Mouse (Mus musculus) E14TG2a.4 (cell line): Measurements from ENCODE around the gene Rhbdl1.

Source experiments
- H3K27me3 ChIP-seq: 2 replicates; pipeline ENCODE4 v1.6.1; 2014; ENCODE audit warnings: low read length, control low read depth; ENCODE audit not compliant: insufficient read depth
- H3K36me3 ChIP-seq: 2 replicates; pipeline ENCODE4 v1.6.1; 2014; ENCODE audit warnings: low read length, control low read depth; ENCODE audit not compliant: insufficient read depth
- H3K4me1 ChIP-seq: replicated peaks from 2 replicates; pipeline ENCODE4 v1.6.1; 2014; ENCODE audit warnings: low read depth, low read length, control low read depth
- H3K4me3 ChIP-seq: replicated peaks from 2 replicates; pipeline ENCODE4 v1.5.1; 2014; ENCODE audit warnings: mild to moderate bottlenecking, low read length
- H3K9me3 ChIP-seq: 2 replicates; pipeline ENCODE4 v1.6.1; 2014; ENCODE audit warnings: low read length, control low read depth
- CTCF ChIP-seq: conservative IDR thresholded peaks from 2 replicates; pipeline ENCODE4 v1.5.1; 2014; ENCODE audit warnings: low read length
- NANOG ChIP-seq: IDR thresholded peaks from 2 replicates; pipeline ENCODE4 v1.6.1; 2014; ENCODE audit warnings: borderline replicate concordance, low read length, mixed read lengths
- POU5F1 ChIP-seq: IDR thresholded peaks from 2 replicates; pipeline ENCODE4 v1.6.1; 2014; ENCODE audit warnings: low read length, borderline replicate concordance

Gene Rhbdl1

DNA sequence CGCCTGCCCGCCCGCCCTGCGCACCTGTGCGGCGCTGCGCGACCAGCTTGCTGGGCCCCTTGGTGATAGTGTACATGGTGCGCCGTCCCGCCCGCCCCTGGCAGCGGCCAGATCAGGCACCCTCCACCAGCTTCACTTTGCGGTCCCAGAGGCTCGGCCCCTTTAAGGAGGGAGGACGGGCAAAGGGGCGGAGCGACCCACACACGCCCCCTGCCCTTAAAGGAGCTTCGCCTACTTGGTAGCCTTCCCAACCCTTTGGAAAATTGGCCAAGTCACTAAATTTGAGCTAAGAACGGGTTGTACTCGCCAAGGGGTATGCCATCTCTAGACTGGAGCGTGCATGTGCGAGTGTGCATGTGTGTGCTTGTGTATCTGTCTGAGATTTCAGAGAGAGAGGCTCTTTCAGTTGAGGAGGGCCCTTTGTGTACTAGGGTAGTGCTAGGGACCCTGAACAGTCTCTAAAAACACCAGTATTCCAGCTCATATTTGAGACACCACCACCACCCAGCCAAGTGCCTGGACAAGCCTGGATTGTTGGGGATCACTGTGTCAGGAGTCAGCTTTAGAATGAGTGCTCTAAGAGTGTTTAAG lies 31.6 kb upstream of the Rhbdl1 start, which contains the start of gene Mcrip2:
Gene Mcrip2 (minus strand): TSS at position 164 of the 591 bp plus-strand sequence.
- Histone ChIP-seq H3K4me3 (peak within 1 kb of the TSS; percentile 93), H3K36me3 (peaks cover 11% of the 10 kb centered on the region), H3K9me3 (no peaks in the 10 kb centered on the region), H3K27me3 (no peaks in the 10 kb centered on the region), H3K4me1 (peaks cover 54% of the 10 kb centered on the region)
- TF ChIP-seq POU5F1 (no peak), CTCF (no peak), NANOG (no peak)

- Histone ChIP-seq H3K4me3 (peak overlapping the region; percentile 93), H3K27me3 (no peaks in the 10 kb centered on the region), H3K9me3 (no peaks in the 10 kb centered on the region), H3K36me3 (peaks cover 15% of the 10 kb centered on the region), H3K4me1 (peaks cover 48% of the 10 kb centered on the region)
- TF ChIP-seq NANOG = no peak
Measured at GRCm38 (mm10) chr17:25867836-25868600, 30.9 kb upstream of the Rhbdl1 start.

DNA sequence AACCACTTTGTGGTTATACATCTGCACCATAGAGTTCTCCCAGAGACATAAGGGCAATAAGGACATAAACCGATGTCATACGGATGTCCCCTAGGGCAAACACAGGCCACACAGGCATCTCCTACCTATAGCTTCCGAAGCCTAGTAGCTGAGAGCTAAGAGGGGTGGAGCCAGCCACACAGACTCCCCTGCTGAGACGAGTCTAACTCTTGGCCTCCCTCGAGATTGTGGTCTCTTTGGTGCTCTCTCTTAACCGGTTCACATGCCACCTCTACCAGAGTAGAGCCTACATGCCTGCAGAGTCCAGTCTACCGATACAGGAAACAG lies 30.4 kb upstream of the Rhbdl1 start:
- TF ChIP-seq POU5F1 (no peak), NANOG (no peak), CTCF (no peak)
- Histone ChIP-seq H3K27me3 (no peaks in the 10 kb centered on the region), H3K36me3 (peaks cover 15% of the 10 kb centered on the region), H3K4me1 (peaks cover 48% of the 10 kb centered on the region), H3K9me3 (no peaks in the 10 kb centered on the region), H3K4me3 (peak overlapping the region; percentile 93)

GRCm38 (mm10) chr17:25866172-25866571 lies 29.1 kb upstream of the Rhbdl1 start:
- no peaks in the 10 kb centered on the region for H3K27me3 ChIP-seq
- H3K4me1 ChIP-seq = peaks cover 51% of the 10 kb centered on the region
- H3K9me3 ChIP-seq = no peaks in the 10 kb centered on the region
- no peak for TF ChIP-seq NANOG
- no peak for TF ChIP-seq POU5F1
- no peak for TF ChIP-seq CTCF
- H3K36me3 ChIP-seq = peaks cover 15% of the 10 kb centered on the region
- H3K4me3 ChIP-seq = no peak overlapping the region

DNA sequence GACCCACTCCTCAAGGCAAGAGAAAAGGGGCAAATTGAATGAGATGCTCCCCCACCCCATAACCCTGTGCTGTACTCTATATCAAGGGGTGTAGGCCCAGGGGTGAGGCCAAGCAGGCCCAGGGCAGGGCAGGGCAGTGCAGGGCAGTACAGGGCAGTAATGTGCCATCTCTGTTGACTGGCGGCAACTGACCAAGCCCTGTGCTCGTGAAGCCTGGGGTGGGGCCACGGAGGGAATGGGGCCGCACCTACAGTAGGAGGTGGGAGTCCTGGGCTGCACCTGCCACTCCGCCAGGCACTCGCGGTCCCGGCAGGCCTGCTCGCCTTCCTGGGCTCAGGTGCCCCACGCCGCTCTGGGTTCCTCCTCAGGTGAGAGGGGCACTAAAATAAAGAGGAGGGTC lies 28.2 kb upstream of the Rhbdl1 start:
- H3K4me3 ChIP-seq = peak overlapping the region; percentile 48
- H3K4me1 ChIP-seq = peaks cover 58% of the 10 kb centered on the region
- H3K36me3 ChIP-seq = peaks cover 15% of the 10 kb centered on the region
- TF ChIP-seq POU5F1 = no peak
- TF ChIP-seq NANOG = no peak
- TF ChIP-seq CTCF = no peak
- H3K9me3 ChIP-seq = no peaks in the 10 kb centered on the region
- H3K27me3 ChIP-seq = no peaks in the 10 kb centered on the region; the same call in 1 of the 2 replicates

DNA sequence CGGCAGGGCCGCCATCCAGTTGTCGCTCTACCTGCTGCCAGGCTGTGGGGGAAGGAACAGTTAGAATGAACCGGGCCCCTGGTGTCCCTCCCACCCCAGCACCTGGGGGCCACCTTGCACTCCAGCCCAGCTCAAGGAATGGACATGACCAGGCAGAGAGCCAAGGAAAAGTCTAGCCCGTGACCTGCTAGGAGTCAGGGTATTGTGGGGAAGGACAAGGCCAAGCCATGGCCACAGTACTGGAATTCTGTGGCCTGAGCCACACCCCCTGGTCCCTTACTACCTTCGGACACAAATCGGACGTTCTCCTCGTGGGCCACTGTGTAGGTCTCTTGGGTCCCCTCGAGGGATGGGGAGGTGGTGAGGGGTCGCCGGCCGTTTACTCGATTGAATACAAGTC lies 27.2 kb upstream of the Rhbdl1 start:
- peaks cover 19% of the 10 kb centered on the region for H3K36me3 ChIP-seq
- no peaks in the 10 kb centered on the region; the same call in 1 of the 2 replicates for H3K27me3 ChIP-seq
- no peak overlapping the region for H3K4me3 ChIP-seq
- TF ChIP-seq NANOG (no peak), POU5F1 (no peak), CTCF (no peak)
- no peaks in the 10 kb centered on the region for H3K9me3 ChIP-seq
- peaks cover 56% of the 10 kb centered on the region for H3K4me1 ChIP-seq

- Histone ChIP-seq H3K36me3 (peaks cover 25% of the 10 kb centered on the region), H3K4me3 (no peak overlapping the region), H3K27me3 (no peaks in the 10 kb centered on the region; the same call in 1 of the 2 replicates), H3K9me3 (no peaks in the 10 kb centered on the region), H3K4me1 (peaks cover 51% of the 10 kb centered on the region)
- TF ChIP-seq NANOG (no peak), POU5F1 (no peak), CTCF (no peak)
Measured at GRCm38 (mm10) chr17:25863681-25864080, 26.6 kb upstream of the Rhbdl1 start.

DNA sequence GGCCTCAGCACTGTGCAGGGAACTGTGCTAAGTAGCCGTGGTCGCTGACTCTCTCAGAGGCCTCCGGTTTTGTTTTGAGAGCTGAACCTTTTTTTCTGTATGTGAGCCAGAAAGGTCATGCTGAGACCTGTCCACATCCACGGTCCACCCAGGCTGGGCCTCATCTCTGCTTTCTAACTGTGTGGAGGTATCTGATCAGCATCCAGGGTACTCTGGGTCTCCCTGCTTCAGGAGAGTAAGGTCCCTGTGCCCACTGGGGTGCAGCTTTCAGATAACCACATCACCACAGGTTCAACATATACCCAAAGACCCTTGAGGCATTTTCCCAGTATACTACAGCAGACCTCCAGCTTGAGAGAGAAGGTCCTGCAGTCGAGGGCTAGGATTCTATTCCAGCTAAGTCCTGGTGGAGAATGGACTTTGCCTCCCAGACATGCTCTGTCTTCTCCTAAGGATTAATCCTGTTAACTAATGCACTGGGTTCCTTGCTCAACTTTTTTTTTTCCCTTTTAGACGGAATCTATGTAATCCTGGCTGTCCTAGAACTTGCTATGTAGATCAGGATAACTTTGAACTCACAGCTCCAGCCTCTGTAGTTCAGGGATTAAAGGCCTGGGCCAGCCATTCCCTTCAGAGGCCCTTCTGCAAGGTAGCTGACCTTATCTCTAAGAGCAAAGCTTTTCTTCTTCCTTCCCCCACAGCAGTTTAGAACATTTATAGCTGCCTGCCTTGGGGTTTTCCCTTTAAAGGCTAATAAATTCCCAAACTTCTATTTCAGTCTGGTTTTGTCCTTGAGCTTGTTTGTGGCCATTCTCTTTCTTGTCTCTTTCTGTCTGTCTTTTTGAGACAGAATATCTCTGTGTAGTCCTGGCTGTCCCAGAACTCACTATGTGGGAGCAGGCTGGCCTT lies 24.9 kb upstream of the Rhbdl1 start:
- Histone ChIP-seq H3K27me3 (no peaks in the 10 kb centered on the region; the same call in 1 of the 2 replicates), H3K9me3 (no peaks in the 10 kb centered on the region), H3K4me3 (peak overlapping the region; percentile 88), H3K4me1 (peaks cover 42% of the 10 kb centered on the region), H3K36me3 (peaks cover 31% of the 10 kb centered on the region)
- no peak for TF ChIP-seq NANOG
- TF ChIP-seq CTCF = no peak
- no peak for TF ChIP-seq POU5F1
